Mouse (Mus musculus) cerebellum, adult 9-11 months (tissue): ENCODE measurements at regions not wholly inside any gene's neighbourhood (a gene's known extent, or its start where the extent isn't known, plus 50 kb on each side); places are given as distances from the start of the nearest gene placed in this dataset.

Experiments used
- DNase-seq: peaks from one replicate; pipeline ENCODE4 v3.0.0; 2022

DNA sequence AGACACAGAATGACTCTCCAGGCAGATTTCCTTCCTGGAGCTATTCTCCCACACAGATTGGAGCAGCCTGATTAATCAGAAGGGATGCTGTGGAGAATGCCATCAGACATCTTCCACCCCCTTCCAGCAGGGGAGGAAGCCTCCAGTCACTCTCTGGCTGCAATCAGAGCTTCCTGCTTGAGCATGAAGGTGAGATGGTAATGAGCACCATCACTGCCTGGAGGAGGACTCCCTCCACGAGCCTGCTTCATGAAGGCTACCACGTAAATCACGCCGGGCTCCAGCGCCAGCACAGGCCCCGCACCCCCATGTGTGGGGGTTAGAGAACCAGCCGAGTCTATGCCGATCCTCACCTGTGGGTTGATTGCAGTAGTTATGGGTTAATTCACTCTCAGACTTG, 321.7 kb upstream of the Zmiz1 start:
- no peak for DNase-seq

DNA sequence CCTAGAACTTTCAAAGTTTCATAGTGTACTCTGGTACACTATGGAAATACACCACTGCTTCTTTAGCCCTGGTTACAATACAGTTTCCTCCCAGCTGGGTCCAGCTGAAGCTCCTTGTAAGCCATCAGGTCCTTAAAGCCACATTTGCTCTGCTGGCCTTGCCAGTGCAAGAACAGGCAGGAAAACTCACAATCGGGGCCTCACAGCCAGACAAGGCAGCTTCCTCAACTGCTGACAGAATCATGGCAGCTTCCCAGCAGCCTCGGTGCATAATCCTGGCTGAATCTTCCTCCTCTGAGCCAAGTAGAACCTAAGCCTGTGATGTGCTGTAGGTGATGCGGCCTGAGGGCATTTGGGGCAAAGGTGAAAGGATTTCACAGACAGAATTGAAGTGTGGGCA, 320.5 kb upstream of the Zmiz1 start:
- no peak for DNase-seq

DNA sequence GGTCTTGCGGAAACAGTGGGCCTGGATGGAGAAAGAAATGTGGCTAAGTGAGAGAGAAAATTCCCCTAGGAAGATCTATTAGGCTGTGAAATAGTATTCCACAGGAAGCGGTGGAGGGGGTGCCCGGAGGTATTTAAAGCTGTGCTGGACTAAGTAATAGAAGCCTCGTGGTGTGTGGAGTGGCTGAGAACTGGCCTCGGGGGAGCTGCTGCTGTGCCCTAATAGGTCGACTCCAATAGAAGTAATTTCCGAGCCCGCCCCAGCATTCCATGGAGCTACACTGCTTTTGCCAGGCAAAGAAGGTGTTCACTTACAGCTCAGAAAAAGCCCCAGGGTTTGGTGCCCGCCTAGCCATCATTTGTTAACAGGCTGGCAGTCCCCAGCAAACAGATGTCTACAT, 317.1 kb upstream of the Zmiz1 start:
- DNase-seq, result no peak

DNA sequence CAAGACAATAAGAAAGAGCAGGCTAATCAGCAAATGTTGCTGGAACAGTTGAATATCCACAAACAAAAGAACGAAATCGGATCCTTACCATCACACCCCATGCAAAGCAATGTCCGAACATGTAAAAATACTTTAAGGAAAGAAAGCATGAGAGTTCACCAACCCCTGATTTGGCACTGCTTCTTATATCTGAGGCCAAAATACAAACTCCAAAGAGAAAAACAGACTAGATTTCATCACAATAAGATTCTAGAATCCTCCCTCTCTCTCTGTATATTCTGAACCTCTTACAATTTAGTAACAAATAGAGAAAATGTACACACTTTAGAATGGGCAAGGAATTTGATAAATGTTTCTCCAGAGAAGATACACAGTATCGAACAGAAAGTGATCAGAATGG, 315.9 kb upstream of the Zmiz1 start:
- DNase-seq, result no peak

DNA sequence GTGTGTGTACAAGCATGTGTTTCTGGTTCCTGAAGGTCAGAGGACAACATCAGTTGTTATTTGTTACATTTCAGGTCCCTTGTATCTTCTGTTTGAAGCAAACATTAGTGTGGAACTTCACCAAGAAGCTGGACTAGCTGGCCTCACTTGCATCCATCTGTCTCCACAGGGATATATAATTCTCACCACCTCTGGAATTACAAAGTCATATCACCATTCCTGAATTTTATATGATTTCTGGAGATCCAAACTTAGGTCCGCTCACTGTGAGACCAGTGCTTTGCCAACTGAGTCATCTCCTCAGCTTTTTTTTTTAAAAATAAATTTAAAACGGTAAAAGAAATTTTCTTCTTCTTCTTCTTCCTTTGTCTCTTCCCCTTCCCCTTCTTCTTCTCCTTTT, 311.3 kb upstream of the Zmiz1 start:
- DNase-seq, result no peak

DNA sequence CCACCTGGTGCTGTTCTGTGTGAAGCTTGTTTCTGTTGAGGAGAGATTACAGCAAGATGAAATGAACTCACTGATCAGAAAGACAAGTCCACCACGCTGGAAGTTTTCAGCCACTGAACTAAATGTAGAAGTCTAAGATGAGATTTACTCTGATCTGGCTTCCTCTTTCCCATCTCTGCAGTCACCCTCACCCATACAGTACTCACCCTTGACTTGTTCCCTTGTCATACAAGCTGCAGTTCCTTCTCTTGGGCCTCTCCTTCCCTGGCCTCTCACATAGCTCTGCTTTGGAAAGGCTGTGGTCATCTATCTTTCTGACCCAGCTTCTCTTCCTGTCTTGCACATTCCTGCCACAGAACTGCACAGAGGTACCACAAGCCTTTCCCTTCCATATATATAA, 308.0 kb upstream of the Zmiz1 start:
- no peak for DNase-seq

DNA sequence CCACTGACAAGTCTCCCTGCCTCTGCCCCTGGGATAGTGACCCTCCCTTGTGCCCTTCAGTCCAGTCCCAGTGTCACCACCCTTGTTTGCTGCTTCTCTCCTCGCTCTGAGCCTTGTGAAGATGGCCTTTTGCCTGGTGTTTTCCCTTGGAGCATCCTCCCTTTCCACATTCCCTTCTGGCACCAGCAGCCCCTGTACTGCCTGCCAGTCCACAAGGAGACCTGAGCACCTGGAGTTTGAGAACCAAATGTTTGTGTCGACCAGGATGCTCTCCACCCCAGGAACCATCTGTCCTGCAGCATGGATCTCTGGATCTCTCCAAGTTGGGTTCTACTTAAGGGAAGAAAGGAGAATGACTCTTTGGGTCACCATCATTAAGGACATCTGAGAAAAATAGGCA, 307.5 kb upstream of the Zmiz1 start:
- DNase-seq, result peak; percentile 76

DNA sequence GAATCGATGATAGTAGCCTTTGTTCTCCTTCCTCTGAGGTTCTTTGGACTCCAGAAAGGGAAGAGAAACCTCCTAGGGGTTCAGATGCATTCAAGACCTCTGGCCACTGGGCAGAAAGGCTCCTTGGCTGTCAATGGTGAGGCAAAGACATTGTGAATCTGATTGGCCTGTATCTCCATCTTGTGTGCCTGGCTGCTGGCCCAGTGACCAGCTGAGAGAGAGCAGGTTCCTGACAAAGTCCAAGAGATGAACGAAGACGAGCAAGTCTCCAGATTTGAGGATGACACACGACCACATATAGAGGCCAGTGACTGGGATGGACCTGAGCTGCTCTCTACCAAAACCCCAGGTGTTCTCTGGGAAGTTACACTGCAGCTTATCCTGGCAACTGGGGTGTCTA, 305.4 kb upstream of the Zmiz1 start:
- no peak for DNase-seq

DNA sequence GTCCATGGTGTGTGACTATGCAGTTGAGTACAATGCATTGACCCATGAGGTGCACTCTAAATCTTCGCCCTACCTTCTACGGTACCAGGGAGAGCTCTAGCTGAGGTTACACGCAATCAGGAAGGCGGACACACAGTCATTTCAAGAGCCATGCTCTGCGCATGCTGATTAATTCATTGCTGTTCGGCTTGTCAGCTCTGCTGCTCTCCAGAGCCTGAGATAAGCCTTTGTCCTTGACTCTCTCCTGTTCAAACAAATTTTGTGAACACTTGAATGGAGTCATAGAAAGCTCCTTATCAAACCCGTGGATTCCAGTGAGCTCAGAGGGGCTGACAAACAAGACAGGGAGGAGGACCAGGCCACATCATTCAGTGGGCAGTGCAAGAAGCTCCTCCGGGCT, 304.8 kb upstream of the Zmiz1 start:
- no peak for DNase-seq

DNA sequence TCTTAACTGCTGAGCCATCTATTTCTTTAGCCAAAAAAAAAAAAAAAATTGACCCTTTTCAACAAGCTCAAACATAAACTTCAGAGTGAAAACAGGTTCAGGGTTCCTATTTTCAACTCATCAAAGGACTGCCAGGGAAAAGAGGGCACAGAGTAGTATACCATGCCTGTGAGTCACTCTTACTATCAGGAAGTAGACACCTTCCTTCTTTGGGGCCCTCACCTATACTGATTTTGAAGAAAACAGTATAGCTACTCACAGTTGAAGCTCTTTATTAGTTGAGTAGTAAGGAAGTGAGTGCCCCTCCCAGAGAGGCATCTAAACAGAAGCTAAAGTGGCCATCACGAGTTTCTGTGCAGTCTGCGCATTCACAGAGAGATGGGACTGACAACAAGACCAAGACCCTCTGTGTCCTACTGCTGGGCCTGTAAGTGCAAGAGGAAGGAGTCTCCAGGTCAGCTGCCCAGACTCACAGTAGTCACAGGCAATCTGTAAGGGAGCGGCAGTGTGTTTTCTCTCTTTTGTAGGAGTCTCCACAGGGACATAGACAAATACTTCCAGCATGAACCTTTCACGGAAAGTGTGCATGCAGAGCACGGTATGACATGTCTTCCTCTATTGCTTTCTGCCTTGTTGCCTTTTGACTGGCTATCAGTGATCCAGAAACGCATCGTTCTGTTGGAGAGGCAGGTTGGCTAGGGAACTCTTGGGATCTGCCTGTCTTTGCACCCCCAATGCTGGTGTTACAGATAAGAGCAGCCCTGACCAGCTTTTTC, 303.8 kb upstream of the Zmiz1 start:
- DNase-seq, result no peak

DNA sequence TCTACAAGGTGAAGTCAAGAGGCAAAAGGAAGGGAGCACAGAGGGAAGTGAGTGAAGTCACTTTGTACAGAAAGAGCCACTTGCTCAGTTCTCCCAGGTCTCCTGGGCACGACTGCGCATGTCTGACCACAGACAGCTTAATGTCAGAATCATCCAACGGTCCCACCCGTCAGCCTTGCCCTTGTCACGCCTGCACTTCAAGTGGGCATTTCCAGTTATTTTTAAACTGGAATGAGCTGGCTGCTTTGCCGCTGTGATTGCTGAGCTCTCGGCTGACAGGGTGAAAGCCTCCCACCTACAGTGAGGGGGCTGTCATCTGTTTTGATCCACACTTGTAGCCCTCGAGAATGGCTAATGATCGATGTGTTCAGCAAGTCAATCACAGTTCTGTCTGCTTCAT, 302.8 kb upstream of the Zmiz1 start:
- DNase-seq, result no peak

DNA sequence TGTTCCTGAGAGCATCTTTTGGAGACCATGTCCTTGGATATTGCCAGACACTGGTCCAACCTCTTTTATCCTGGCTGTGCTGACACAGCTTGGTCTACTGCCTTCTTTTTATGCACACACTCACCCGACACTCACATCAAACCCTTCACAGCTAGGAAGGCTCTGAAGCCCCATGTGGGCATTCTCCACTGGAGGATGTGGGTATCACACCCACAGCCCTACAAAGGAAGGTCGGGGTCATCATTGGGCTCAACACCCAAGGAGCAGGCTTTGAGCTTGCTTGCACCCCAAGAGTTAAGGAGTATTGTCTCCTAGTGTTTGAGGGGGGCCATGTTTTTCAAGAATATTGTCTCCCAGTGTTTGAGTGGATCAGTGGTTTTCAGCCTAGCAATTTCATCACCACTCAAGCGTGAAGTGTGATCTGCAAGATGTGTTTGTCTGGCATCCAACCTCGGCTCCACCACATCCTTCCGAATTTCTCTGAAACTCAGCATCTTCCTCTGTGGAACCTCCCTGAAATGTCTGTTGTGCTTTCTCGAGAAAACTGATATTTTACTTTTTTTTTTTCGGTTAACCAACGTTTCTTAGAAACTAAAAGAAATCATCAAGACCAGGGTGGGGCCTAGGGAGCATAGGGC, 297.2 kb upstream of the Zmiz1 start:
- DNase-seq, result no peak

DNA sequence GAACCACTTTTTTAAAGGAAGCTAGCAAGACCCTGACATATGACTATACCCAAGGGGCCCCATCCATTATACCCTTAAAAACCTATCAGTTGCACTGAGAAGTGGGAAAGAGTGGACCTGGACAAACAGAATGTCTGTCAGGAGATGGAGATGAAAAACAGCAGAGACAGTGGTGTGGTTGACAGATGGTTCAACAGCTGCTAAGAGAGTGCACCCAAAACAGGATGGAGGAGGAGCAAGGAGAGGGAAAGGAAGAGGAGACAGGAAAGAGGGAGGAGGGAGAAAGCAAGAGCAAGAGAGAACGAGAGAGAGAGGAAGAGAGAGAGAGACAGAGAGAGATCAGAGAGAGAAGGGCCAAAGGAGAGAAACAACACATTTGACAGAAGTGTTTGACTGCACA, 292.8 kb upstream of the Zmiz1 start:
- no peak for DNase-seq

DNA sequence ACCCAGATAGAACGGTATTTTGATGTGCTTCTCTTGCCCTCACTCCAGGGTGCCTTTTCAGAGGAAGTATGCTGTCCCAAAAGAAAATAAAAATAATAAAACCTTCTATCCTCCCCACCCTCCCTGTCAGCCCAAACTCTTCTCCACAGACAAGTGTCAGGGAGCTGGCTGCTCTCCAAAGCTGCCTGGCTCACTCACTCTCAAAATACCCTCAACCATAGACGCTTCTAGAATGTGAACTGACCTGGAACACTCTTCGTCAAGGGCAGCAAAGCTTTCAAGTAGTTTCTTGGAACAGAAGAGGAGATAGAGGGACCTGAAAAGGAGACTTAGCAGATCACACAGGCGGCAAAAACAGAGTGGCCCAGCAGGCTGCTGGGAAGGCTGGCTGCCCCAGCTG, 291.4 kb upstream of the Zmiz1 start:
- DNase-seq, result no peak

DNA sequence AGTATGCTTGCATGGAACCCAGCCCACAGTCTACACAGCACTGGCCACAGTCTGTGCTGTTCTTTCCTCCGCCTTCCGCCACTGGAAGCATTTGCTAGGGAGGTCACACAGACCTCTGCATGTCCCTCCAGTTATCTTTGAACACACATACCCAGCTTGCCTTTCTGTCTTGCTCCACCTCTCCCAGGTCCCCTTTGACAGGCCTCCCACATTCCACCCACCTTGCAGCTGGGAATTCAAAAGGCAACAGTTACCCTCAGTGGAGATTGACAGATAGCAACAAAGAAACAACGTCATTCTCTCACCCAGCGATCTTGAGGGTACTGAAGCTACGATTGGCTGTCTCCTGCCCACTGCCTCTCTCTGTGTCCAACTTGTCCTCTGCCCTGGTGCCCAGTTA, 290.7 kb upstream of the Zmiz1 start:
- no peak for DNase-seq

DNA sequence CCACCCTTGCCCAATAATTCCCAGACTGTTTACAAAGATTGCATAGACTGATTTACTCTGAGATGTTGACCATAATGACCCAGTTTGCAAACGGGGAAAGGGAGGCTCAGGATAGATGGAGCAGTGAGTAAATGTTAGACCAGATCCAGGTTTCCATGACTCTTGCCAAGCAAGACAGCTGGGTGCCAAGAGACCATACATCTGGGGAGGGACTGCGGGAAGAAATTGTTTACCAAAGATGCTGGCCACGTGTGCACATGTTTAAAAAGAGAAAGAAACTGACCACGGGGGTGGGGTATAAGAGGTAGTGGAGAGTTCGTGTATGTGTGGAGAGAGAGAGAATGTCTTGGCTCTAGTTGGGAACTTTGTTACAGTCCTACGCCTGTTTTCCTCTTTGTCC, 285.7 kb upstream of the Zmiz1 start:
- no peak for DNase-seq

DNA sequence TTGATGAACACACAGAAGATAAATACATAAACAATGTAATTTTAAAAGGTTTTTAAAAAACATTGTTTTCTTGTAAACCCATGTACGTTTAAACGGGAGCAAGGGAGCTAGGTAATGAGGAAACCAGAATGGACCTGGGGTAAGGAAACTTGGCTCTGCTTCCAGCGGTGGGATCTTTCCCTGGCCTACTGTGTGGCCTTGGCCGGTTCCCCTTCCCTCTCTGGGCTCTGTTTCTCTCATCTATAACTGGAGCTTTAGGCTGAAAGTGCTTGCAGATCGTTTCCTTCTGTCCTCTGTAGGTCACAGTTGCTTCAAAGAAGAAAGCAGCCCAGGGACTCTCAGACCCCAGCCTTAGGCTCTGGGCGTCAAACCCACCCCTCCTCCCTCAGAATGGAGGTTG, 285.1 kb upstream of the Zmiz1 start:
- DNase-seq, result no peak

DNA sequence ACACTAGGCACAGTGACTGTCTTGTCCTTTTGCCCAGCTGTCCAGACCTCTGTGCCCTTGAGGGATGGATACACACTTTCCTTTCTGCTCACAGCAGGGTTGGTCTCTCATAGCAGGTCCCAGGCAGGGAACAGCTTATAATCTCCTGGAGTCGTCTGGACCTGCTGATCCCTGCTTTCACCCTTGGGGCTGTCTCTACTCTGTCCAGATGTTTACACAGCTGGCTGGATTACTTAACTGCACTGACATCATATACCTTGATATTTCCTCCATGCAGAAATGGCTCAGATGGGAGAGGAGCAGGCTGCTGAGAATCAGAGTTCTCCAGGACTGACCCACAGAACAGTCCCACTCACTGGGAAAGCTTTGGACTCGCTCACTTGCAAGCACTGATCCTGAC, 284.6 kb upstream of the Zmiz1 start:
- DNase-seq, result no peak

DNA sequence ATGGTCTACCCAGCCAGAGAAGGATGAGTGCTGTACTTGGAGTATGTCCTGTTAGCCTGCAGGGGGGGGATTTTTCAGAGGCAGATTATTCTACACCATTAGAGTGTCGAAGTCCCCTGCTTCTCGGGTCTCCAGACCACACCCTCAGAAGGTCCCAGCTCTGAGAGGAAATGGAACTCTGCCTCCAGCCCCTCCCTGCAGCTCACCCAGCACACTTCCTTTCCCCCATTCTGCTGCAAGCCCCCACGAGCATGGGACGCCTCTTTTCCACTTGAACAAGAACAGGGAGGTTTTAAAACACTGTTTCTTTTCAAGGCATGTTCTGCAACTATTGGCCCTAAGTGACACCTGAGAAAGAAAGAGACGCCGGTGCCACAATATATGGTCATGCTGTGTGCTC, 282.8 kb upstream of the Zmiz1 start:
- no peak for DNase-seq

DNA sequence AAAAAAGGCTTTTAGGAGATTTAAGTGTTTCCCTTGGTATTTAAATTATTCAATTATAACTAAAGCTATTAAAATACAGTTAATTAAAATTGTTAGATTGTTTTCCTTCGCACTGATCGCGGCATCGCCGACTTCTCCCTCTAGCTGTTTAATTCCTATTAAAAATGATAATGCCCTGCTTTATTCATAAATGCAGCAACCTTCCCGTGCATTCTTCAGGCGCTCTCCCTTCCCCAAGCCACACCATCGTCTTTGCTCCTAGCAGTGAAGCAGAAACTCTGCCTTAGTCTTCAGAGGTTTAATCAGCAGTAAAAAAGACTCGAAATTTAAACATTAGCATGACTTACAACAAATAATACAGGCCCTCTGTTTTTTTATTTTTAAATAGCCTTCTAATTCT, 278.9 kb upstream of the Zmiz1 start:
- no peak for DNase-seq

DNA sequence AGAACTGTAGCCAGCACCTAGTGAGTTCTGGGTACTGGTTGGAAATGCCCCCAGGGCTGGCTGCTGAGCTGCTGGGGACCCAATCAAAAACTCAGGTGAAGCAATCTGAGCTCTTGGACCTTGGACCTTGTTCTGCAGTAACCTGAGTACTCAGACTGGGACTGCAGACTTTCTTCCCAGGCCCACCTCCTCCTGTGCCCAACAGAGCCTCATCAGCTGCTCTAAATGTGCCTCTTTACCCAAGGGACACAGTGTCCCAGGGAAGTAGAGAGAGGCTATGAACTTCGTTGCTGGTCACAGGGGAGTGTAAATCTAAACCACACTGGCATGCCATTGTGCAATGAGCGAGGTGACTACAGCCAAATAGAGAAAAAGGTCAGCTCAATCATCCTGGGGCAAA, 277.6 kb upstream of the Zmiz1 start:
- DNase-seq, result no peak

DNA sequence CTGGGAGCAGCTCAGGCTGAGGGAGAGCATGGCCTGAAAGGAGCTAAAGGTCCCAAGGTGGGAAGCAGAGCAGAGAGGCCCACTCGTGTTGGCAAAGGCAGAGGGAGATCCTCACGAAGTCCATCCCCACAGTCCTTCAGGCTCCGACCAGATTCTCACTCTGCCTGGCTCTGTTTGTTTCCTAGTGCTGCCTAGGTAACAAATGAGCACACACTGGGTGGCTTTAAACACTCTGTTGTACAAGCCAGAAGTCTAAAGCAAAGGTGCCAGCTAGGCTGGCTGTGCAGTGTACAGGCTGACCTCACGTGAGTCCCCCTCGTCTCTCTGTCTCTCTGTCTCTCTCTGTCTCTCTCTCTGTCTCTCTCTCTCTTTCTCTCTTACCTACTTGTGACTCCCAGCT, 274.9 kb upstream of the Zmiz1 start:
- DNase-seq, result no peak

DNA sequence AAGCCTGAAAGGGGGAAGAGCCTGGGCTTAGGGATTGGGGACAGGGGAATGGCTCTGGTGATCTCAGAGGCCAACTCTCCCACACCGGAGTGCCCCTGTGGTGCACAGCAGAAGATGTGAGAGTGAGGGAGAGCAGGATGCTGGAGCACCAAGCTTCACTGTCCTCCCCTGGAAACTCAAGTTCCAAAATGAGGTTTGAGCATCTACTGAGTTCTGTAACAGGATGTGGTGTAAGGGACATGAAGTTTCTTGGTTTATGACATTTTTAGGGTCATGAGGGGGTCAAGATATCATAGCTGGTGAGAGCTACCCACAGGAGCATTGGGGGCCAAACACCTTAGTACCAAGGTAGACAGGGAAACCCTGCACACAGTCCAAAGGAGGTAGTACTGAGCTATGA, 274.1 kb upstream of the Zmiz1 start:
- no peak for DNase-seq

DNA sequence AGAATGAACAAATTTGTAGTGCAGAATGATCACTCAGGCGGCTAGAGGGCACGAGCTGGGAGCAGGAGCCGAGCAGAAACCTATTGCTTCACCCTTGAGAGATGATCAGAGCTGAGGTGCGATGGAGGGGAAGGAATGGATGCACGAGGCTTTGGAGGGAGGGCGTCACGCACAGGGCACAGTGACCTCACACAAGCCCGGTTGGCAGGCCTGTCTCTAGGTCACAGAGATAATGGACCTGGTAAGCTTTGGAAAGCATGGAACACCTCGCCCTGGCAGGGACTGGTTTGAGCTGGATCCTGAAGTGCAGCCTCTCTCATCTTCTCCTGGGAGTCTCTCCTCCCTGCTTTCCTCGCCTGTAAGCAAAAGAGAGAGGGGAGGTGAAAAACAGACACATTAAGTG, 273.4 kb upstream of the Zmiz1 start:
- DNase-seq, result peak; percentile 42
